Mouse (Mus musculus) kidney, postnatal 0 days (tissue): ENCODE data around the gene Naxd. TPM values are rescaled to one million over a fixed set of nuclear protein-coding genes. Genes with fewer than 3 reads are reported as not detected.
A peak's percentile ranks its signal among the peaks of the same experiment; 100 is the strongest.

ENCODE experiments used
- ATAC-seq: fragments of 200-750 bp; cut with Nextera tagmentation; replicated peaks from 2 replicates; pipeline ENCODE4 v1.8.0; 2017; ENCODE audit warnings: low read depth, moderate number of reproducible peaks, moderate TSS enrichment, moderate library complexity; ENCODE audit not compliant: low FRiP score
- DNase-seq: peaks from one replicate; pipeline ENCODE4 v3.0.0-alpha.2; 2016; ENCODE audit warnings: low spot score
- H3K27ac ChIP-seq: fragments of 300-500 bp; sonication (generic); 2 replicates; pipeline ENCODE4 v1.5.1; 2014; ENCODE audit warnings: mild to moderate bottlenecking
- H3K27me3 ChIP-seq: fragments of 300-500 bp; sonication (generic); 2 replicates; pipeline ENCODE4 v1.6.1; 2014; ENCODE audit warnings: low read length, mixed read lengths; ENCODE audit not compliant: insufficient read depth
- H3K36me3 ChIP-seq: fragments of 300-500 bp; sonication (generic); 2 replicates; pipeline ENCODE4 v1.6.1; 2014; ENCODE audit warnings: low read length, mixed read lengths; ENCODE audit not compliant: insufficient read depth
- H3K4me1 ChIP-seq: fragments of 300-500 bp; sonication (generic); replicated peaks from 2 replicates; pipeline ENCODE4 v1.6.1; 2014; ENCODE audit warnings: antibody characterized with exemption, low read length, mixed read lengths; ENCODE audit not compliant: insufficient read depth
- H3K4me2 ChIP-seq: fragments of 300-500 bp; sonication (generic); 2 replicates; pipeline ENCODE4 v1.6.1; 2014; ENCODE audit warnings: mild to moderate bottlenecking, low read length, moderate library complexity, mixed read lengths
- H3K4me3 ChIP-seq: fragments of 300-500 bp; sonication (generic); replicated peaks from 2 replicates; pipeline ENCODE4 v1.5.1; 2014; ENCODE audit warnings: low read depth, low read length
- H3K9ac ChIP-seq: fragments of 300-500 bp; sonication (generic); 2 replicates; pipeline ENCODE4 v1.6.1; 2014; ENCODE audit warnings: low read depth, low read length
- H3K9me3 ChIP-seq: fragments of 300-500 bp; sonication (generic); replicated peaks from 2 replicates; pipeline ENCODE4 v1.6.1; 2016; ENCODE audit warnings: low read length, inconsistent platforms, mixed read lengths
- CTCF ChIP-seq: IDR thresholded peaks from 2 replicates; pipeline ENCODE4 v1.5.1; 2016; ENCODE audit warnings: antibody characterized with exemption, low read depth, mild to moderate bottlenecking, moderate library complexity
- WGBS: fragments of 180-500 bp; shearing (Covaris S2); extraction: QIAGEN DNeasy Blood & Tissue Kit; methylation state at CpG from one replicate; pipeline ENCODE4 v1.1.7; 2014; 5-methylcytosine and 5-hydroxymethylcytosine counted together
- polyA plus RNA-seq: library from polyadenylated mRNA; unstranded; fragments of >200 nt; fragmentation: Nextera tagmentation; extraction: Ambion mirVana; gene quantifications from 2 replicates; pipeline ENCODE4 v1.2.1, GENCODE M21; 2015

Gene Naxd
- polyA plus RNA-seq, 1 experiment from 2014 or later: 111 TPM

- H3K27me3 ChIP-seq: no peaks in the 10 kb centered on the region
- peak within 1 kb of the TSS; percentile 79 for H3K4me2 ChIP-seq
- ATAC-seq (peak; percentile 76), DNase-seq (peak; percentile 97)
- H3K4me1 ChIP-seq: peaks cover 20% of the 10 kb centered on the region
- WGBS: under 1% methylated on average over 52 of the region's 52 CpGs
- no peaks in the 10 kb centered on the region for H3K9me3 ChIP-seq
- peak within 1 kb of the TSS; percentile 78 for H3K4me3 ChIP-seq
- H3K9ac ChIP-seq: peak within 1 kb of the TSS; percentile 89
- H3K36me3 ChIP-seq: no peaks in the 10 kb centered on the region
- TF ChIP-seq CTCF: no peak
- peak within 1 kb of the TSS; percentile 99 for H3K27ac ChIP-seq
Observed at GRCm38 (mm10) chr8:11554799-11555719, 57.8 kb downstream of the Naxd start, which contains the start of gene Ing1. Ing1 (plus strand) TSS chr8:11555571.

- no peaks in the 10 kb centered on the region for H3K36me3 ChIP-seq
- peaks cover 18% of the 10 kb centered on the region for H3K4me1 ChIP-seq
- peak overlapping the region; percentile 89 for H3K9ac ChIP-seq
- no peak for TF ChIP-seq CTCF
- no peaks in the 10 kb centered on the region for H3K9me3 ChIP-seq
- peak overlapping the region; percentile 99 for H3K27ac ChIP-seq
- ATAC-seq: peak; percentile 88
- peak overlapping the region; percentile 78 for H3K4me3 ChIP-seq
- peak; percentile 100 for DNase-seq
- no peaks in the 10 kb centered on the region for H3K27me3 ChIP-seq
- WGBS: under 1% methylated on average over 88 of the region's 103 CpGs
- peak overlapping the region; percentile 79 for H3K4me2 ChIP-seq
Observed at GRCm38 (mm10) chr8:11555720-11556591, 58.6 kb downstream of the Naxd start.

- no peaks in the 10 kb centered on the region for H3K9me3 ChIP-seq
- peak overlapping the region; percentile 79 for H3K4me2 ChIP-seq
- peaks cover 16% of the 10 kb centered on the region for H3K4me1 ChIP-seq
- H3K27ac ChIP-seq: peak overlapping the region; percentile 99
- DNase-seq (peak; percentile 58), ATAC-seq (no peak)
- H3K9ac ChIP-seq: peak overlapping the region; percentile 89
- peaks cover 4% of the 10 kb centered on the region for H3K36me3 ChIP-seq
- H3K4me3 ChIP-seq: peak overlapping the region; percentile 78
- no peak for TF ChIP-seq CTCF
- no peaks in the 10 kb centered on the region for H3K27me3 ChIP-seq
- WGBS: 1% methylated on average over 83 of the region's 85 CpGs
Observed at GRCm38 (mm10) chr8:11556691-11557423, 59.6 kb downstream of the Naxd start.

- 0 out of 2 replicates have a peak, but pooled peaks have one; percentile 0 for ATAC-seq
- TF ChIP-seq CTCF: no peak
- under 1% methylated on average over 32 of the region's 32 CpGs for WGBS
Observed at GRCm38 (mm10) chr8:11557424-11557767, 60.1 kb downstream of the Naxd start.

GRCm38 (mm10) chr8:11557768-11558629 lies 60.7 kb downstream of the Naxd start:
- TF ChIP-seq CTCF: 0 out of 2 replicates have a peak, but pooled peaks have one; percentile 2
- under 1% methylated on average over 67 of the region's 67 CpGs for WGBS
- Histone ChIP-seq H3K36me3 (peaks cover 8% of the 10 kb centered on the region), H3K27me3 (no peaks in the 10 kb centered on the region), H3K9ac (peak overlapping the region; percentile 89), H3K9me3 (no peaks in the 10 kb centered on the region), H3K27ac (peak overlapping the region; percentile 99), H3K4me1 (peaks cover 16% of the 10 kb centered on the region), H3K4me3 (peak overlapping the region; percentile 78), H3K4me2 (peak overlapping the region; percentile 79)
- DNase-seq (peak; percentile 99), ATAC-seq (peak; percentile 83)

More at GRCm38 (mm10) chr8:11557424-11557767, 60.1 kb downstream of the Naxd start:
- peaks cover 16% of the 10 kb centered on the region for H3K4me1 ChIP-seq
- peak; percentile 53 for DNase-seq
- peak overlapping the region; percentile 78 for H3K4me3 ChIP-seq
- H3K9me3 ChIP-seq: no peaks in the 10 kb centered on the region
- peak overlapping the region; percentile 89 for H3K9ac ChIP-seq
- peak overlapping the region; percentile 99 for H3K27ac ChIP-seq
- H3K27me3 ChIP-seq: no peaks in the 10 kb centered on the region
- H3K36me3 ChIP-seq: peaks cover 8% of the 10 kb centered on the region
- H3K4me2 ChIP-seq: peak overlapping the region; percentile 79
